Mouse (Mus musculus) forebrain, postnatal 0 days (tissue): ENCODE data around the gene Mindy1. TPM values are rescaled to one million over a fixed set of nuclear protein-coding genes. Genes with fewer than 3 reads are reported as not detected.
"Not testable (repeated sequence)": the region's sequence is repeated elsewhere in the genome, so short reads cannot be mapped to it uniquely, and the experiment has no call there.

Source experiments
- ATAC-seq: fragments of 200-750 bp; cut with Nextera tagmentation; 2 replicates; pipeline ENCODE4 v1.8.0; 2017; ENCODE audit warnings: mild to moderate bottlenecking, moderate library complexity
- DNase-seq: peaks from one replicate; pipeline ENCODE4 v3.0.0-alpha.2; 2015
- H3K27ac ChIP-seq: fragments of 300-500 bp; sonication (generic); 2 replicates; pipeline ENCODE4 v1.5.1; 2014; ENCODE audit warnings: low read depth, mild to moderate bottlenecking, antibody characterized with exemption, low read length, moderate library complexity, mixed read lengths
- H3K27me3 ChIP-seq: fragments of 300-500 bp; sonication (generic); 2 replicates; pipeline ENCODE4 v1.6.1; 2014; ENCODE audit warnings: mild to moderate bottlenecking, low read length, mixed read lengths; ENCODE audit not compliant: insufficient read depth
- H3K36me3 ChIP-seq: fragments of 300-500 bp; sonication (generic); 2 replicates; pipeline ENCODE4 v1.6.1; 2014; ENCODE audit warnings: mild to moderate bottlenecking, moderate library complexity; ENCODE audit not compliant: insufficient read depth
- H3K4me1 ChIP-seq: fragments of 300-500 bp; sonication (generic); 2 replicates; pipeline ENCODE4 v1.6.1; 2014; ENCODE audit warnings: antibody characterized with exemption; ENCODE audit not compliant: insufficient read depth
- H3K4me2 ChIP-seq: fragments of 300-500 bp; sonication (generic); 2 replicates; pipeline ENCODE4 v1.6.1; 2014; ENCODE audit warnings: low read depth, mild to moderate bottlenecking, moderate library complexity
- H3K4me3 ChIP-seq: fragments of 300-500 bp; sonication (generic); 2 replicates; pipeline ENCODE4 v1.5.1; 2014; ENCODE audit warnings: low read depth, low read length, mixed read lengths
- H3K9ac ChIP-seq: fragments of 300-500 bp; sonication (generic); 2 replicates; pipeline ENCODE4 v1.6.1; 2014; ENCODE audit warnings: mild to moderate bottlenecking
- H3K9me3 ChIP-seq: fragments of 300-500 bp; sonication (generic); 2 replicates; pipeline ENCODE4 v1.6.1; 2016; ENCODE audit warnings: low read length
- CTCF ChIP-seq: sonication (generic); IDR thresholded peaks from 2 replicates; pipeline ENCODE4 v1.5.1; 2016; ENCODE audit warnings: antibody characterized with exemption, control low read depth, low read depth
- WGBS: fragments of 180-500 bp; shearing (Covaris S2); extraction: QIAGEN DNeasy Blood & Tissue Kit; methylation state at CpG from one replicate; pipeline ENCODE4 v1.1.7; 2014; 5-methylcytosine and 5-hydroxymethylcytosine counted together
- polyA plus RNA-seq: library from polyadenylated mRNA; unstranded; fragments of >200 nt; fragmentation: Nextera tagmentation; extraction: Ambion mirVana; gene quantifications from 2 replicates; pipeline ENCODE4 v1.2.1, GENCODE M21; 2015
- total RNA-seq: library from RNA; depleted of rRNA; stranded (reverse); fragments of >200 nt; gene quantifications from 2 replicates; pipeline ENCODE4 v1.2.3, GENCODE M21; 2014; rRNA removed

Mindy1 gene
- total and polyA plus RNA-seq, 2 experiments from 2014 or later: 35.4 to 38.9 TPM

DNA sequence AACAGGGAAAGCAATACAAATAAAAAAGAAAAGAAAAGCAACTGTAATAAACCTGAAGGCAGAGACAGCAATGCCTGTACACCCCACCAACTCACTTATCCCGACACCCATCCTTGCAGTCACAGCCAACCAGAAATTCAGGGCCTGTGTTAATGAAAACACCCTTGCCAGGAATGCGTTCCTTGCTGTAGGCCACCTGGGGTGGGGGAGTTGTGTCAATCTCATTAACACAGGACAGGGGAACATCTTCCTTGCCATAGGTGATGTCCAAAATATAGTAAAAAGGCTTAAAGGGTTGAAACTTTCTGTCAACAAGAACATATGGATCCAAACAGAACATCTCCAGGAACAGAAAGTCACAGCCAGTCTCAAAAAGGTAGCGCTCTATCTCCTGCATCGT lies 57.1 kb downstream of the Mindy1 start:
- ATAC-seq (no peak), DNase-seq (no peak)
- H3K36me3 ChIP-seq: peaks cover 78% of the 10 kb centered on the region
- no peak overlapping the region for H3K27ac ChIP-seq
- WGBS: 93% methylated on average over 4 of the region's 4 CpGs
- no peaks in the 10 kb centered on the region for H3K27me3 ChIP-seq
- H3K9ac ChIP-seq: no peak overlapping the region
- H3K4me1 ChIP-seq: no peaks in the 10 kb centered on the region
- TF ChIP-seq CTCF: no peak
- H3K9me3 ChIP-seq: no peaks in the 10 kb centered on the region
- H3K4me2 ChIP-seq: no peak overlapping the region
- no peak overlapping the region for H3K4me3 ChIP-seq

DNA sequence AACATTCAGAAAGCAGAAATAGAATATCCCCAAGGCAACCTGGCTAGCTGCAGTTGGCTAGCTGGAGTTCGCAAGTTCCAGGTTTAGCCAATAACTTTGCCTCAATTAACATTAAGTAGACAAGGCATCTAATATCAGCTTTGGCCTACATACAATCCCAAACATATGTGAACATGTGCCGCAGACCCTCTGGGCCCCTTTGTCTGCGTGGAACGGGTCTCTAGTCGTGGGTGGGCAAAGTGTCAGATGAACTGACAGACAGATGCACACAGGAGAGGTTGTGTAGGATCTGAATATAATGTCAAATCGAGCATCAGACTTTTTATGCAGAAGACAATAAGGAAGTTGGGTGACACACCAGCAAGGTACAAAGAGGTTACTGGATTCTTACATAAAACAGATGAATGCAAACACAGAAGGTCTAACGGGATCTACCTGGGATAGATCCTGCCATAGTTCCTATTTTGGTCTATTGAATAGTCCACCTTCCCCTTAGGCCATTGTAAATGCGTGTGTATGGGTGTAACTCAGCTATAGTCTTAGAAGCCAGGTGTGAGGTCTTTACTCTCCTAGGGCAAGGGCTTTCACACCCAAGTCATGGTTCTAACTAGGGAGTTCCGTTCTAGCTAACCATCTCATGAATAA lies 62.3 kb downstream of the Mindy1 start:
- not testable (repeated sequence) for H3K27me3 ChIP-seq, ATAC-seq, H3K9me3 ChIP-seq, H3K4me1 ChIP-seq, DNase-seq, H3K4me2 ChIP-seq, H3K9ac ChIP-seq, H3K4me3 ChIP-seq, H3K27ac ChIP-seq
- H3K36me3 ChIP-seq: peaks cover 78% of the 10 kb centered on the region
- WGBS: 94% methylated on average over 9 of the region's 9 CpGs

Other genes starting within 250 kb of the Mindy1 start
- gene Psmd4, start 238.7 kb upstream of the Mindy1 start, total RNA-seq: 203 and 255 TPM in 2 replicates
- 278 and 279 TPM in 2 replicates for gene Psmd4, start 238.7 kb upstream of the Mindy1 start, polyA plus RNA-seq
- gene Pip5k1a, start 174.4 kb upstream of the Mindy1 start, total RNA-seq: 19.5 and 22.6 TPM in 2 replicates
- 13.8 and 14.5 TPM in 2 replicates for gene Pip5k1a, start 174.4 kb upstream of the Mindy1 start, polyA plus RNA-seq
- 88.6 and 92.8 TPM in 2 replicates for gene Vps72, start 170.3 kb upstream of the Mindy1 start, total RNA-seq
- gene Vps72, start 170.3 kb upstream of the Mindy1 start, polyA plus RNA-seq: 164 and 191 TPM in 2 replicates
- gene Tmod4, start 156.9 kb upstream of the Mindy1 start, total RNA-seq: 0.24 and 1.5 TPM in 2 replicates
- gene Tmod4, start 156.9 kb upstream of the Mindy1 start, polyA plus RNA-seq: 0.39 and 0.62 TPM in 2 replicates
- gene Scnm1, start 147.3 kb upstream of the Mindy1 start, total RNA-seq: 47.6 and 52.7 TPM in 2 replicates
- gene Scnm1, start 147.3 kb upstream of the Mindy1 start, polyA plus RNA-seq: 83.3 and 88.9 TPM in 2 replicates
- gene Lysmd1, start 147.3 kb upstream of the Mindy1 start, total RNA-seq: 38.7 and 39.2 TPM in 2 replicates
- gene Lysmd1, start 147.3 kb upstream of the Mindy1 start, polyA plus RNA-seq: 39.7 and 45.8 TPM in 2 replicates
- 1.2 and 1.3 TPM in 2 replicates for gene Tnfaip8l2, start 139.0 kb upstream of the Mindy1 start, total RNA-seq
- 1.8 and 3.3 TPM in 2 replicates for gene Tnfaip8l2, start 139.0 kb upstream of the Mindy1 start, polyA plus RNA-seq
- gene Sema6c, start 120.9 kb upstream of the Mindy1 start, total RNA-seq: 75.2 and 94.1 TPM in 2 replicates
- 24.2 and 28.4 TPM in 2 replicates for gene Sema6c, start 120.9 kb upstream of the Mindy1 start, polyA plus RNA-seq
- 6.1 and 9.9 TPM in 2 replicates for gene Gabpb2, start 63.4 kb upstream of the Mindy1 start, total RNA-seq
- gene Gabpb2, start 63.4 kb upstream of the Mindy1 start, polyA plus RNA-seq: 0.54 and 1.5 TPM in 2 replicates
- 55.7 and 68.0 TPM in 2 replicates for gene Cdc42se1, start 52.6 kb upstream of the Mindy1 start, total RNA-seq
- gene Cdc42se1, start 52.6 kb upstream of the Mindy1 start, polyA plus RNA-seq: 54.2 and 54.9 TPM in 2 replicates
- 207 and 235 TPM in 2 replicates for gene Mllt11, start 49.2 kb upstream of the Mindy1 start, total RNA-seq
- 578 and 712 TPM in 2 replicates for gene Mllt11, start 49.2 kb upstream of the Mindy1 start, polyA plus RNA-seq
- gene Gm128, start 39.7 kb upstream of the Mindy1 start, total RNA-seq: 0.29 TPM in 1 of 2 replicates, not detected in the other
- 0.11 and 0.28 TPM in 2 replicates for gene Gm128, start 39.7 kb upstream of the Mindy1 start, polyA plus RNA-seq
- 0.23 and 0.33 TPM in 2 replicates for gene Bnipl, start 30.2 kb upstream of the Mindy1 start, total RNA-seq
- gene Bnipl, start 30.2 kb upstream of the Mindy1 start, polyA plus RNA-seq: not detected in 2 replicates
- 47.2 and 59.0 TPM in 2 replicates for gene Prune1, start 731 bp downstream of the Mindy1 start, total RNA-seq
- gene Prune1, start 731 bp downstream of the Mindy1 start, polyA plus RNA-seq: 51.4 and 60.4 TPM in 2 replicates
- gene Anxa9, start 25.8 kb downstream of the Mindy1 start, total RNA-seq: 0.14 and 0.54 TPM in 2 replicates
- gene Anxa9, start 25.8 kb downstream of the Mindy1 start, polyA plus RNA-seq: 0.24 and 0.40 TPM in 2 replicates
- 59.4 and 72.6 TPM in 2 replicates for gene Cers2, start 33.4 kb downstream of the Mindy1 start, total RNA-seq
- gene Cers2, start 33.4 kb downstream of the Mindy1 start, polyA plus RNA-seq: 68.6 and 77.9 TPM in 2 replicates
- 49.9 and 56.1 TPM in 2 replicates for gene Setdb1, start 75.9 kb downstream of the Mindy1 start, total RNA-seq
- 24.1 and 28.3 TPM in 2 replicates for gene Setdb1, start 75.9 kb downstream of the Mindy1 start, polyA plus RNA-seq
- gene 4930558C23Rik, start 121.5 kb downstream of the Mindy1 start, total RNA-seq: not detected in 2 replicates
- not detected in 2 replicates for gene 4930558C23Rik, start 121.5 kb downstream of the Mindy1 start, polyA plus RNA-seq
- 14.2 and 14.7 TPM in 2 replicates for gene Arnt, start 153.0 kb downstream of the Mindy1 start, total RNA-seq
- 4.0 and 7.8 TPM in 2 replicates for gene Arnt, start 153.0 kb downstream of the Mindy1 start, polyA plus RNA-seq
- gene Ctsk, start 217.9 kb downstream of the Mindy1 start, total RNA-seq: 6.5 and 16.5 TPM in 2 replicates
- gene Ctsk, start 217.9 kb downstream of the Mindy1 start, polyA plus RNA-seq: 8.6 and 10.1 TPM in 2 replicates
- 17.3 and 20.3 TPM in 2 replicates for gene Ctss, start 245.4 kb downstream of the Mindy1 start, total RNA-seq
- 23.1 and 25.5 TPM in 2 replicates for gene Ctss, start 245.4 kb downstream of the Mindy1 start, polyA plus RNA-seq